ENCODE assay signal across 11 mouse cellular contexts in the genomic region with DNA sequence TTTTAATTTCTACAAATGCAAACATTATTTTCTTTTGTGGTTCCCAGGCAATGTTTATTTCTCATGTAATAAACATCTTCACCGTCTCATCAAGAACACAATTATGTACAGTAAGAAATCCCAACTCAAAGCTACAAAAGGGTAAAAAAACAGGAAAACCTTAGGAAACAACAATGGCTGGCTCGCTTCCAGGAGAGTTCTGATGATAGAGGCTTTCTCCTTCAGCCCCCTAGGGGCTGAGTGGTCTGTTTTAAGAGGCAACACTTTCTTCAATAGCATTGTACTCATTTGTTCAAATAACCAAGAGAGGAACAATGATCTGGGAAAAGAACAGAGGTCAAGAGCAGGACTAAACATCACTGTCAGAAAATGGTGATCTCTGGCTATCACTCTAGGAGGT.
DNase-seq lines count a peak whose midpoint lies in the region; ATAC-seq and TF ChIP-seq lines count a peak whose summit lies in the region.
"Had no signal": no experiment of that assay in that cellular context is flagged by ENCODE, and none has a peak within 500 bp of the region (broad histone marks: within the 10 kb centered on the region; RNA-seq: fewer than 3 reads in every experiment).

No protein-coding gene starts in this region.

- H3K9ac ChIP-seq in limb, embryonic 14.5 days (ENCODE audit: low read depth, low read length, severe bottlenecking), result no peak overlapping the region
- no peak overlapping the region for H3K9ac ChIP-seq in heart, embryonic 11.5 days (ENCODE audit: low read depth, low read length)
- H3K9ac ChIP-seq: forebrain, embryonic 12.5 days; limb, embryonic 12.5 days had no signal

- TF ChIP-seq POLR2A in limb, embryonic 14.5 days (IDR thresholded peaks at IDR 0.05; ENCODE audit: borderline replicate concordance, extremely low read depth, insufficient read depth, insufficient read length), result no peak

- no peaks in the 10 kb centered on the region for H3K36me3 ChIP-seq in limb, embryonic 14.5 days (ENCODE audit: control insufficient read depth, insufficient read depth, low read length)
- no peaks in the 10 kb centered on the region for H3K36me3 ChIP-seq in limb, embryonic 10.5 days
- no peaks in the 10 kb centered on the region for H3K36me3 ChIP-seq in heart, embryonic 11.5 days (ENCODE audit: control insufficient read depth, insufficient read depth, low read length)
- H3K36me3 ChIP-seq: forebrain, embryonic 12.5 days; limb, embryonic 12.5 days had no signal

- no peaks in the 10 kb centered on the region for H3K27me3 ChIP-seq in limb, embryonic 14.5 days (ENCODE audit: control insufficient read depth, insufficient read depth, low read length)
- no peaks in the 10 kb centered on the region for H3K27me3 ChIP-seq in limb, embryonic 10.5 days (ENCODE audit: low read depth, poor library complexity, severe bottlenecking)
- H3K27me3 ChIP-seq in heart, embryonic 11.5 days (ENCODE audit: control insufficient read depth, insufficient read depth, low read length), result no peaks in the 10 kb centered on the region
- H3K27me3 ChIP-seq: forebrain, embryonic 12.5 days; limb, embryonic 12.5 days had no signal

- no peak overlapping the region for H3K4me2 ChIP-seq in limb, embryonic 14.5 days (replicated peaks; ENCODE audit: low read depth, low read length, severe bottlenecking)
- H3K4me2 ChIP-seq in heart, embryonic 11.5 days, result no peak overlapping the region
- H3K4me2 ChIP-seq: forebrain, embryonic 12.5 days; limb, embryonic 12.5 days had no signal

- 60% methylated on average over 2 of the region's 2 CpGs for WGBS in limb, embryonic 14.5 days
- whole genome bisulfite sequencing in limb, embryonic 10.5 days, result 92% methylated on average over 2 of the region's 2 CpGs
- WGBS in heart, embryonic 11.5 days (ENCODE audit: insufficient replicate concordance), result 57% methylated on average over 2 of the region's 2 CpGs

- no peak overlapping the region for H3K27ac ChIP-seq in limb, embryonic 14.5 days (replicated peaks; ENCODE audit: low read depth, low read length)
- H3K27ac ChIP-seq in limb, embryonic 10.5 days, result no peak overlapping the region
- H3K27ac ChIP-seq in heart, embryonic 11.5 days (ENCODE audit: low read depth, low read length), result 0 out of 2 replicates have a peak overlapping the region, but pooled peaks have one; percentile 15
- H3K27ac ChIP-seq: forebrain, embryonic 12.5 days; layer of hippocampus, adult 2 months; limb, embryonic 12.5 days had no signal

- 0 out of 2 replicates have a peak, but pooled peaks cover 3% of the 10 kb centered on the region for H3K4me1 ChIP-seq in limb, embryonic 14.5 days (ENCODE audit: control insufficient read depth, insufficient read depth, low read length)
- H3K4me1 ChIP-seq in limb, embryonic 10.5 days, result no peaks in the 10 kb centered on the region
- H3K4me1 ChIP-seq in heart, embryonic 11.5 days (ENCODE audit: control insufficient read depth, insufficient read depth, low read length), result no peaks in the 10 kb centered on the region

- peak; percentile 54 for DNase-seq in limb, embryonic 14.5 days (ENCODE audit: low spot score)
- DNase-seq in limb, embryonic 10.5 days (ENCODE audit: low spot score), result no peak
- peak; percentile 39 for DNase-seq in gastrocnemius, postnatal 10 days
- peak; percentile 79 to 91 for DNase-seq in kidney, postnatal 25 days
- DNase-seq in cerebellum, adult 9-10 months, result no peak
- no peak for DNase-seq in frontal cortex, postnatal 10 days (ENCODE audit: low spot score in 2 of 2)
- DNase-seq: right cerebral cortex, postnatal 4 days had no signal

- ATAC-seq in limb, embryonic 14.5 days (ENCODE audit: low FRiP score, low read depth), result no peak
- no peak for ATAC-seq in heart, embryonic 11.5 days (replicated peaks; ENCODE audit: insufficient number of reproducible peaks, low FRiP score, low TSS enrichment)

- H3K9me3 ChIP-seq in limb, embryonic 14.5 days (ENCODE audit: control insufficient read depth, low read length), result no peaks in the 10 kb centered on the region
- no peaks in the 10 kb centered on the region for H3K9me3 ChIP-seq in limb, embryonic 10.5 days (replicated peaks)
- H3K9me3 ChIP-seq in heart, embryonic 11.5 days (replicated peaks; ENCODE audit: control insufficient read depth, low read length), result no peaks in the 10 kb centered on the region
- H3K9me3 ChIP-seq: forebrain, embryonic 12.5 days; limb, embryonic 12.5 days had no signal

- H3K4me3 ChIP-seq in limb, embryonic 14.5 days (replicated peaks; ENCODE audit: low read length), result no peak overlapping the region
- H3K4me3 ChIP-seq in limb, embryonic 10.5 days, result no peak overlapping the region
- no peak overlapping the region for H3K4me3 ChIP-seq in heart, embryonic 11.5 days (ENCODE audit: low read depth, low read length)
- H3K4me3 ChIP-seq: forebrain, embryonic 12.5 days; layer of hippocampus, adult 2 months; limb, embryonic 12.5 days had no signal

Comparison
In these comparisons a context has a peak if more than half of its experiments do, and no peak if none do; other contexts are left out.
1. DNase-seq: peak in limb, embryonic 14.5 days (single experiment), gastrocnemius, postnatal 10 days (single experiment) and kidney, postnatal 25 days (2 of 2); none in limb, embryonic 10.5 days (single experiment), cerebellum, adult 9-10 months (single experiment) and frontal cortex, postnatal 10 days (0 of 2).